Mouse (Mus musculus): ENCODE data around the gene Zfp423.

DNA sequence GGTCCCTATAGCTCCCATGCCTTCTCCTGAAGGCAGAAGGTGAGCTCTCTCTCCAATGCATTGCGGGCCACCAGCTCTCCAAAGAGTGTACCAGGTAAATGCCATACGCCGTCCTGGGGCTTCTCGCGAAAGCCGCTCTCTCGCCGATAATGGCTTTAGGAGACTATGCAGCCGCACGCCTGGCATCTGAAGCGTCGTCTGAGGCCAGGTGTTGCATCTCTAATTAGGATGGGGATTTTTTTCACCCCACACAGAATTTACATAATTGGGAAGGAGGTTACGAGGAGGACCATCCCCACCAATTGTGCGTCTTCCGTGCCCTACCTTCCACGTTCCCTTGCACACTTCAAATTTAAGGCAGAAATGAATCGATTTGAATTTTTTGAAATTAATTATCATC lies 252.2 kb downstream of the Zfp423 start:
- TF ChIP-seq CTCF (IDR thresholded peaks at IDR 0.05; ENCODE audit: borderline replicate concordance, control insufficient read depth, extremely low read depth, insufficient read depth, low read length, poor library complexity) (no peak), POLR2A (IDR thresholded peaks at IDR 0.05; ENCODE audit: control insufficient read depth, extremely low read depth, insufficient read depth, low read length, poor library complexity) (no peak)
